Comparison of ENCODE assay signal across 10 mouse cellular contexts in genomic region chr11:34001938-34002592, GRCm38 (mm10). TPM values are rescaled to one million over a fixed set of nuclear protein-coding genes. Genes with fewer than 3 reads are reported as not detected.
DNase-seq lines count a peak whose midpoint lies in the region; ATAC-seq and TF ChIP-seq lines count a peak whose summit lies in the region.
"Had no signal": no experiment of that assay in that cellular context is flagged by ENCODE, and none has a peak within 500 bp of the region (broad histone marks: within the 10 kb centered on the region; RNA-seq: fewer than 3 reads in every experiment).

No protein-coding gene starts in this region.

- no peak overlapping the region for H3K9ac ChIP-seq in hindbrain, embryonic 11.5 days (ENCODE audit: low read depth, low read length)
- H3K9ac ChIP-seq in hindbrain, embryonic 16.5 days (ENCODE audit: low read depth, low read length), result no peak overlapping the region
- no peak overlapping the region for H3K9ac ChIP-seq in midbrain, embryonic 12.5 days (replicated peaks)
- no peak overlapping the region for H3K9ac ChIP-seq in stomach, postnatal 0 days (ENCODE audit: low read length)
- H3K9ac ChIP-seq: embryonic facial prominence, embryonic 15.5 days; lung, embryonic 15.5 days had no signal

- no peaks in the 10 kb centered on the region for H3K36me3 ChIP-seq in hindbrain, embryonic 11.5 days (ENCODE audit: control insufficient read depth, insufficient read depth, low read length)
- H3K36me3 ChIP-seq in hindbrain, embryonic 16.5 days (ENCODE audit: control insufficient read depth, insufficient read depth, low read length), result no peaks in the 10 kb centered on the region
- H3K36me3 ChIP-seq in midbrain, embryonic 12.5 days, result no peaks in the 10 kb centered on the region
- no peaks in the 10 kb centered on the region for H3K36me3 ChIP-seq in stomach, postnatal 0 days (ENCODE audit: control insufficient read depth, insufficient read depth, low read length)
- H3K36me3 ChIP-seq: embryonic facial prominence, embryonic 15.5 days; lung, embryonic 15.5 days had no signal

- TF ChIP-seq CTCF in stomach, postnatal 0 days (IDR thresholded peaks at IDR 0.05; ENCODE audit: low read depth), result peak; percentile 81

- H3K9me3 ChIP-seq in hindbrain, embryonic 11.5 days (ENCODE audit: control insufficient read depth, low read length), result no peaks in the 10 kb centered on the region
- no peaks in the 10 kb centered on the region for H3K9me3 ChIP-seq in hindbrain, embryonic 16.5 days (ENCODE audit: control insufficient read depth, low read length)
- H3K9me3 ChIP-seq in midbrain, embryonic 12.5 days, result no peaks in the 10 kb centered on the region
- no peaks in the 10 kb centered on the region for H3K9me3 ChIP-seq in stomach, postnatal 0 days (ENCODE audit: control insufficient read depth, low read length)
- H3K9me3 ChIP-seq: embryonic facial prominence, embryonic 15.5 days; lung, embryonic 15.5 days had no signal

- DNase-seq in hindbrain, embryonic 11.5 days (ENCODE audit: low spot score), result peak; percentile 70
- peak; percentile 53 for DNase-seq in ES-CJ7 (ENCODE audit: low read depth, low spot score)
- peak; percentile 30 for DNase-seq in c-Kit-positive CD71-positive TER-119-positive erythroid progenitor cells, embryonic 14.5 days (ENCODE audit: low spot score)
- peak; percentile 52 to 75 for DNase-seq in frontal cortex, postnatal 36 days (ENCODE audit: low spot score in 2 of 2)
- DNase-seq in layer of hippocampus, postnatal 25 days (ENCODE audit: extremely low spot score in 1 of 2, low spot score in 1 of 2), result peak; percentile 54 to 75
- DNase-seq in stomach, postnatal 0 days (ENCODE audit: low spot score), result peak; percentile 41

- no peak for TF ChIP-seq EP300 in stomach, postnatal 0 days (optimal IDR thresholded peaks at IDR 0.05)

- WGBS in hindbrain, embryonic 11.5 days, result 13% methylated on average over 5 of the region's 5 CpGs
- 17% methylated on average over 5 of the region's 5 CpGs for WGBS in hindbrain, embryonic 16.5 days
- WGBS in midbrain, embryonic 12.5 days, result 12% methylated on average over 5 of the region's 5 CpGs
- WGBS in stomach, postnatal 0 days, result 8% methylated on average over 5 of the region's 5 CpGs

- no peak overlapping the region for H3K27ac ChIP-seq in hindbrain, embryonic 11.5 days (ENCODE audit: low read depth, low read length)
- no peak overlapping the region for H3K27ac ChIP-seq in hindbrain, embryonic 16.5 days (ENCODE audit: low read depth, low read length)
- no peak overlapping the region for H3K27ac ChIP-seq in midbrain, embryonic 12.5 days (replicated peaks)
- no peak overlapping the region for H3K27ac ChIP-seq in stomach, postnatal 0 days (replicated peaks)
- H3K27ac ChIP-seq: embryonic facial prominence, embryonic 15.5 days; lung, embryonic 15.5 days had no signal

- no peak overlapping the region for H3K4me3 ChIP-seq in hindbrain, embryonic 11.5 days (ENCODE audit: low read depth, low read length)
- H3K4me3 ChIP-seq in hindbrain, embryonic 16.5 days (ENCODE audit: low read length), result no peak overlapping the region
- no peak overlapping the region for H3K4me3 ChIP-seq in midbrain, embryonic 12.5 days
- H3K4me3 ChIP-seq in stomach, postnatal 0 days (ENCODE audit: low read depth, low read length), result no peak overlapping the region
- H3K4me3 ChIP-seq: embryonic facial prominence, embryonic 15.5 days; lung, embryonic 15.5 days had no signal

- no peaks in the 10 kb centered on the region for H3K27me3 ChIP-seq in hindbrain, embryonic 11.5 days (ENCODE audit: control insufficient read depth, insufficient read depth, low read length)
- no peaks in the 10 kb centered on the region for H3K27me3 ChIP-seq in hindbrain, embryonic 16.5 days (replicated peaks; ENCODE audit: control insufficient read depth, insufficient read depth, low read length)
- H3K27me3 ChIP-seq in midbrain, embryonic 12.5 days, result no peaks in the 10 kb centered on the region
- H3K27me3 ChIP-seq in stomach, postnatal 0 days (ENCODE audit: control insufficient read depth, insufficient read depth, low read length), result no peaks in the 10 kb centered on the region
- H3K27me3 ChIP-seq: embryonic facial prominence, embryonic 15.5 days; lung, embryonic 15.5 days had no signal

- ATAC-seq in hindbrain, embryonic 11.5 days (ENCODE audit: low FRiP score), result 0 out of 2 replicates have a peak, but pooled peaks have one; percentile 19
- no peak for ATAC-seq in hindbrain, embryonic 16.5 days
- 0 out of 2 replicates have a peak, but pooled peaks have one; percentile 27 for ATAC-seq in midbrain, embryonic 12.5 days (ENCODE audit: low FRiP score, low read depth)
- no peak for ATAC-seq in stomach, postnatal 0 days (ENCODE audit: low FRiP score, low TSS enrichment)

- no peak overlapping the region for H3K4me2 ChIP-seq in hindbrain, embryonic 11.5 days (replicated peaks; ENCODE audit: low read depth, low read length)
- H3K4me2 ChIP-seq in hindbrain, embryonic 16.5 days (ENCODE audit: low read length), result no peak overlapping the region
- H3K4me2 ChIP-seq in midbrain, embryonic 12.5 days (replicated peaks), result no peak overlapping the region
- H3K4me2 ChIP-seq in stomach, postnatal 0 days (replicated peaks; ENCODE audit: low read depth), result no peak overlapping the region
- H3K4me2 ChIP-seq: embryonic facial prominence, embryonic 15.5 days; lung, embryonic 15.5 days had no signal

- no peaks in the 10 kb centered on the region for H3K4me1 ChIP-seq in hindbrain, embryonic 11.5 days (replicated peaks; ENCODE audit: control insufficient read depth, insufficient read depth, low read length)
- peaks cover 4% of the 10 kb centered on the region for H3K4me1 ChIP-seq in hindbrain, embryonic 16.5 days (ENCODE audit: control insufficient read depth, insufficient read depth, low read depth, low read length)
- 0 out of 2 replicates have a peak, but pooled peaks cover 2% of the 10 kb centered on the region for H3K4me1 ChIP-seq in midbrain, embryonic 12.5 days
- no peaks in the 10 kb centered on the region for H3K4me1 ChIP-seq in stomach, postnatal 0 days (replicated peaks; ENCODE audit: control insufficient read depth, insufficient read depth)
- H3K4me1 ChIP-seq: embryonic facial prominence, embryonic 15.5 days; lung, embryonic 15.5 days had no signal

RNA-seq across cellular contexts. Expression of gene Kcnip1, which starts 9.1 kb away (rescaled TPM):
- polyA plus RNA-seq in hindbrain, embryonic 11.5 days (2014; fragmentation: Nextera tagmentation; extraction: Ambion mirVana), result 14.4 and 15.5 TPM in 2 replicates
- polyA plus RNA-seq in hindbrain, embryonic 16.5 days (2015; fragmentation: Nextera tagmentation; extraction: Ambion mirVana), result 129 and 146 TPM in 2 replicates
- total RNA-seq in layer of hippocampus, postnatal 25 days (2021), result 10 to 100 TPM; 23.0 to 24.2 TPM
- polyA plus RNA-seq in midbrain, embryonic 12.5 days (2016; fragmentation: Nextera tagmentation; extraction: Ambion mirVana), result 15.0 and 15.5 TPM in 2 replicates
- polyA plus RNA-seq in stomach, postnatal 0 days (2015; fragmentation: Nextera tagmentation; extraction: Ambion mirVana), result 3.9 and 5.1 TPM in 2 replicates

RNA-seq across cellular contexts. Expression of gene Kcnmb1, which starts 39.3 kb away (rescaled TPM):
- polyA plus RNA-seq in hindbrain, embryonic 11.5 days (2014; fragmentation: Nextera tagmentation; extraction: Ambion mirVana), result 0.20 and 0.22 TPM in 2 replicates
- 0.20 and 0.52 TPM in 2 replicates for polyA plus RNA-seq in hindbrain, embryonic 16.5 days (2015; fragmentation: Nextera tagmentation; extraction: Ambion mirVana)
- under 1 TPM; 0.16 to 0.30 TPM for total RNA-seq in layer of hippocampus, postnatal 25 days (2021)
- polyA plus RNA-seq in midbrain, embryonic 12.5 days (2016; fragmentation: Nextera tagmentation; extraction: Ambion mirVana), result 0.05 TPM in 1 of 2 replicates, not detected in the other
- polyA plus RNA-seq in stomach, postnatal 0 days (2015; fragmentation: Nextera tagmentation; extraction: Ambion mirVana), result 2.8 and 3.3 TPM in 2 replicates

RNA-seq across cellular contexts. Expression of gene Lcp2, which starts 44.7 kb away (rescaled TPM):
- polyA plus RNA-seq in hindbrain, embryonic 11.5 days (2014; fragmentation: Nextera tagmentation; extraction: Ambion mirVana), result 2.4 and 2.8 TPM in 2 replicates
- 2.3 TPM in 2 replicates for polyA plus RNA-seq in hindbrain, embryonic 16.5 days (2015; fragmentation: Nextera tagmentation; extraction: Ambion mirVana)
- total RNA-seq in layer of hippocampus, postnatal 25 days (2021), result 1 to 10 TPM; 3.2 to 3.3 TPM
- 1.1 and 1.7 TPM in 2 replicates for polyA plus RNA-seq in midbrain, embryonic 12.5 days (2016; fragmentation: Nextera tagmentation; extraction: Ambion mirVana)
- polyA plus RNA-seq in stomach, postnatal 0 days (2015; fragmentation: Nextera tagmentation; extraction: Ambion mirVana), result 1.2 and 1.5 TPM in 2 replicates

Comparison
In these comparisons a context has a peak if more than half of its experiments do, and no peak if none do; other contexts are left out.
1. ATAC-seq: peak in hindbrain, embryonic 11.5 days (single experiment) and midbrain, embryonic 12.5 days (single experiment); none in hindbrain, embryonic 16.5 days (single experiment) and stomach, postnatal 0 days (single experiment).
2. Peak in every context shown above with its lines, with median percentiles within 50 percentile points of each other: DNase-seq.